Mouse (Mus musculus): ENCODE data around the gene Nr2c2. TPM values are rescaled to one million over a fixed set of nuclear protein-coding genes. Genes with fewer than 3 reads are reported as not detected.

Nr2c2 gene
- polyA plus RNA-seq (2015; fragmentation: Nextera tagmentation; extraction: Ambion mirVana) = 21.8 and 24.2 TPM in 2 replicates

DNA sequence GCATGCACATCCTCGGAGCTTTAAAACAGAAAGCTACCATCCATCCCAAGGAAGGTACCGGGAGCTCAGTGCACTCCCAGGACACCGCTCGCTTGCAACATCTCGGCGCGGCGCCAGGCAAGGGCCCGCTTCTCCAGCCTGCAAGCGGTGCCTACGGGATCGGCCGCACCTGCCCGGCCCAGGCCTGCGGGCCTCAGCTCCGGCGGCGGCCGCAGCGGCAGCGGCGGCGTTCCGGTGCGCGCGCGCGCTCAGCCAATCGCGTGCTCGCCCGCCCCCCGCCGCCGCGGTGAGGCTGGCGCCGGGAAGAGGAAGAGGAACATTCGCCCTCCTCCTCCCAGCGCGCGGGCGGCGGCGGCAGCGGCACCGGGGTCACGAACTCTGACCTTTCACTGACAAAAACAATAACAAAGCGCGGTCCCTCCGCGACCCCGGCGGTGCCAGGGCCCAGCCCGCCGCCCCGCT lies at the start of gene Nr2c2:
TSS of gene Nr2c2 (plus strand) at position 261 of the 462 bp plus-strand sequence.
- under 1% methylated on average over 41 of the region's 58 CpGs for WGBS
- Histone ChIP-seq H3K27me3 (replicated peaks) (no peaks in the 10 kb centered on the region), H3K4me2 (peak within 1 kb of the TSS; percentile 68), H3K36me3 (no peaks in the 10 kb centered on the region), H3K4me3 (replicated peaks) (peak within 1 kb of the TSS; percentile 97), H3K4me1 (0 out of 2 replicates have a peak, but pooled peaks cover 4% of the 10 kb centered on the region), H3K9me3 (no peaks in the 10 kb centered on the region), H3K27ac (peak within 1 kb of the TSS; percentile 100), H3K9ac (peak within 1 kb of the TSS; percentile 90)
- peak; percentile 61 for ATAC-seq (ENCODE audit: insufficient read depth, low FRiP score, low read depth)

DNA sequence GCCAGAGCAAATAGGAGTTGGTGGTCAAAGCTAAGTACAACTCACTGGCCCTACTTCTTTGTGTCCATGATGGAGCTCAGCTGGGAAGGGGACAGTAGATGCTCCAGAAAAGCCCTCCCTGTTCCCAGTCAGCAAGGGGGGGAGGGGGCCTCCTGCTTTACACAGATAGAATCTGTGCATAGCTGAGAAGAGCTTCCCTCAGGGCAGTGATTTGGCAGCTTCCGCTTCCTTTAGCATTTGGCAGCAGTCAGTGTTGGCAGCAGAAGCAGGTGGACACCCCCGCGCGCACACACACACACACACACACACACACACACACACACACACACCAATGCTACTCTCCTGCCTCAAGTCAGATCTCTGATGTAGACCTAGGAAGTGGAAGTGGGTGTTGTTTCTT lies 49.1 kb upstream of the Nr2c2 start:
- Histone ChIP-seq H3K4me1 (no peaks in the 10 kb centered on the region), H3K4me3 (replicated peaks) (no peak overlapping the region), H3K27ac (no peak overlapping the region), H3K9me3 (no peaks in the 10 kb centered on the region), H3K36me3 (no peaks in the 10 kb centered on the region), H3K9ac (no peak overlapping the region), H3K27me3 (replicated peaks) (no peaks in the 10 kb centered on the region), H3K4me2 (no peak overlapping the region)
- 70% methylated on average over 4 of the region's 4 CpGs for WGBS
- ATAC-seq (ENCODE audit: insufficient read depth, low FRiP score, low read depth) = no peak

DNA sequence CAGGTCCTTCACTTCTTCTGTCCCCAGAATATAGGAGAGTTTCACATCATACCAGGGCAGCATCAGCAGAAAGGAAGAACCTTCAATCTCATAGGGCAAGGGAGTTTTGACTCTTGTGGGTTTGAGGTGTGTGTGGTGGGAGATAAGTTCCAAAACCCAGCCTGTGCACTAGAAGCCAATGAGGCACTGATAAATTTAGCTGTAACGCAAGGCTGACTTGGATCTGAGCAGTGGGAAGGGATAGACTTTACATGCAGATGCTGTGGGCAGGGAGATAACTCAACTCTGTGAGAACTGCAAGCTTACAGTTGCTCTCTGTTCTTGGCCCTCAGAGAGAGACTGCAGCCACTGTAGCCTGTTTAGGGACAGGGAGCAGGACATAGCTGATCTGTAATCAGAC lies 48.3 kb upstream of the Nr2c2 start:
- Histone ChIP-seq H3K9ac (no peak overlapping the region), H3K4me3 (replicated peaks) (no peak overlapping the region), H3K9me3 (no peaks in the 10 kb centered on the region), H3K27me3 (replicated peaks) (no peaks in the 10 kb centered on the region), H3K4me2 (no peak overlapping the region), H3K27ac (no peak overlapping the region), H3K36me3 (no peaks in the 10 kb centered on the region), H3K4me1 (no peaks in the 10 kb centered on the region)
- 70% methylated on average over 1 of the region's 1 CpGs for WGBS
- no peak for ATAC-seq (ENCODE audit: insufficient read depth, low FRiP score, low read depth)

DNA sequence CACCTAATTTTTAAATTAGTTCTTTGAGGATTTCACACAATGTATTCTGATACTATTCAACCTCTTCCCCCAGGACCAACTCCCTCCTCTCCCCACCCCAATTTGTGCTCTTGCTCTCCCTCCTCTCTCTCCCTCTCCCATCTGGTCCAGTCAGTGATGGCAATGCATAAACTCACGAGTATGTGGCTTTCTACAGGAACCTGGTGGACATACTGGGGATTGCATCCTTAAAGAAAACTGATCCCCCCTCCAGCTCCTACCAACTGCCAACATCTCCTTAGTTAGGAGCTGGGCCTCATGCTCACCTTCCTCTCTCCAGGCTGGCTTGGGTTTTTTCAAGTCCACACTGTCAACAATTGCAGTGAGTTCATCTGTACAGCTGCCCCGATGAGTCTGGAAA lies 33.4 kb upstream of the Nr2c2 start:
- WGBS = 48% methylated on average over 2 of the region's 2 CpGs
- Histone ChIP-seq H3K9ac (no peak overlapping the region), H3K36me3 (no peaks in the 10 kb centered on the region), H3K4me1 (0 out of 2 replicates have a peak, but pooled peaks cover 6% of the 10 kb centered on the region), H3K9me3 (no peaks in the 10 kb centered on the region), H3K27ac (no peak overlapping the region), H3K4me3 (replicated peaks) (no peak overlapping the region), H3K4me2 (no peak overlapping the region), H3K27me3 (replicated peaks) (no peaks in the 10 kb centered on the region)
- ATAC-seq (ENCODE audit: insufficient read depth, low FRiP score, low read depth) = no peak

DNA sequence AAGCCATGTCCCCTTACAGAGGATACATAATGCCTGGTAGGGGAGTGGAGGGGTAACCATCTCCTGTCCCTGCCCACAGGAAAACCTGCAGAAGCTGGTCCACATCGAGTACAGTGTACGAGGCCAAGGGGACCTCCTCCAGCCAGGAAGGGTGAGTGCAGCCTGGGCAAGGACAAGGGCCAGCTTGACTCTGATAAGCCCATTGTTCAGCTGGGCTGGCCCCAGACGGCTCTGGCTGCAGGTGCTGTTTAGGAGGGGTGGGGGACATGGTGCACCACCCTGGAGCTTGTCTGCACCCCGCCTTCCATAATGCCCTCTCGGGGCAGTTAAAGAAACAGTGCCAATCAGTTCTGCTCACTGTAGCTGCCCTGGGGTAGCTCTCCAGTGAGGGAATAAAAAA lies 29.5 kb upstream of the Nr2c2 start:
- ATAC-seq (ENCODE audit: insufficient read depth, low FRiP score, low read depth) = peak; percentile 43; the same call in 1 of the 2 replicates
- H3K27ac ChIP-seq = no peak overlapping the region
- H3K9ac ChIP-seq = no peak overlapping the region
- no peak overlapping the region for H3K4me2 ChIP-seq
- no peaks in the 10 kb centered on the region for H3K36me3 ChIP-seq
- 0 out of 2 replicates have a peak, but pooled peaks cover 6% of the 10 kb centered on the region for H3K4me1 ChIP-seq
- 46% methylated on average over 5 of the region's 5 CpGs for WGBS
- H3K27me3 ChIP-seq (replicated peaks) = no peaks in the 10 kb centered on the region
- no peak overlapping the region for H3K4me3 ChIP-seq (replicated peaks)
- H3K9me3 ChIP-seq = no peaks in the 10 kb centered on the region

DNA sequence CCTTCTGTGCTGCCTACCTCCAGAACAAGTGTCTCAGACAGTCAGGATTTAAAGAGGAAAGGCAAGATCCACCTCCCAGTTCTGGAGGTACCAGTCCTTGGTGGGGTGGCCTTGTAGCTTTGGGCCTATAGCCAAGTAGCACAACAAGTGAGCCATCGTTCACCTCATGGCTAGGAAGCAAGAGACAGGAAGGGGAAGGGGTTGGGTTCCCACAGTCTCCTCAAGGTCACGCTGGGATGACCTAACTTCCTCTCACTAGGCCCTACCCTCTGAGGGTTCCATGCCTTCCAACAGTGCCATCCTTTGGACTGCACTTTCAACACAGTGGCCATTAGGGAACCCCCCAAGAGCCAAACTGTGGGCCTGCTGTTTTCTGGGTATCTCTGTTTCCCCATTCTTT lies 27.7 kb upstream of the Nr2c2 start:
- H3K9ac ChIP-seq = no peak overlapping the region
- H3K4me1 ChIP-seq = 0 out of 2 replicates have a peak, but pooled peaks cover 6% of the 10 kb centered on the region
- no peak overlapping the region for H3K4me3 ChIP-seq (replicated peaks)
- H3K27ac ChIP-seq = no peak overlapping the region
- no peaks in the 10 kb centered on the region for H3K27me3 ChIP-seq (replicated peaks)
- no peaks in the 10 kb centered on the region for H3K36me3 ChIP-seq
- WGBS = 68% methylated on average over 2 of the region's 2 CpGs
- ATAC-seq (ENCODE audit: insufficient read depth, low FRiP score, low read depth) = no peak
- no peak overlapping the region for H3K4me2 ChIP-seq
- H3K9me3 ChIP-seq = no peaks in the 10 kb centered on the region

DNA sequence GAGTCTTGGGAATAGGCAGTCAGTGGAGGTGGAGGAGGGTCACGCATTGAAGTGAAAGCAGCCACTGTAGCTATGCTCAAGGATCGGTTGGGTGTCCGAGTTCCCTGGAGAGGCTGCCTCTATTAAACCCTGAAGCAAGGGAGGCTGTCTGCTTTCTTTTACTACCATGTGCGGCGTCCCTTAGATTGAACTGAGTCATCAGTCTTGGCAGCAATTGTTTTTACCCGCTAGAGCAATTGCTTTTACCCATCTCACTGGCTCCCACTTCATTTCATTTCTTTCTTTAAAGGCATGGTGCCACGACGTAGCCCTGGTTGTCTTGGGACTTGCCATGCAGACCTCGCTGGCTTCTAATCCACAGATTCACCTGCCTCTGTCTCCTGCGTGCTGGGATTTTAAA lies 27.1 kb upstream of the Nr2c2 start:
- no peak for ATAC-seq (ENCODE audit: insufficient read depth, low FRiP score, low read depth)
- H3K36me3 ChIP-seq = no peaks in the 10 kb centered on the region
- no peak overlapping the region for H3K4me3 ChIP-seq (replicated peaks)
- no peak overlapping the region for H3K4me2 ChIP-seq
- H3K4me1 ChIP-seq = 0 out of 2 replicates have a peak, but pooled peaks cover 6% of the 10 kb centered on the region
- H3K9me3 ChIP-seq = no peaks in the 10 kb centered on the region
- H3K9ac ChIP-seq = no peak overlapping the region
- WGBS = 85% methylated on average over 10 of the region's 10 CpGs
- H3K27ac ChIP-seq = no peak overlapping the region
- no peaks in the 10 kb centered on the region for H3K27me3 ChIP-seq (replicated peaks)

DNA sequence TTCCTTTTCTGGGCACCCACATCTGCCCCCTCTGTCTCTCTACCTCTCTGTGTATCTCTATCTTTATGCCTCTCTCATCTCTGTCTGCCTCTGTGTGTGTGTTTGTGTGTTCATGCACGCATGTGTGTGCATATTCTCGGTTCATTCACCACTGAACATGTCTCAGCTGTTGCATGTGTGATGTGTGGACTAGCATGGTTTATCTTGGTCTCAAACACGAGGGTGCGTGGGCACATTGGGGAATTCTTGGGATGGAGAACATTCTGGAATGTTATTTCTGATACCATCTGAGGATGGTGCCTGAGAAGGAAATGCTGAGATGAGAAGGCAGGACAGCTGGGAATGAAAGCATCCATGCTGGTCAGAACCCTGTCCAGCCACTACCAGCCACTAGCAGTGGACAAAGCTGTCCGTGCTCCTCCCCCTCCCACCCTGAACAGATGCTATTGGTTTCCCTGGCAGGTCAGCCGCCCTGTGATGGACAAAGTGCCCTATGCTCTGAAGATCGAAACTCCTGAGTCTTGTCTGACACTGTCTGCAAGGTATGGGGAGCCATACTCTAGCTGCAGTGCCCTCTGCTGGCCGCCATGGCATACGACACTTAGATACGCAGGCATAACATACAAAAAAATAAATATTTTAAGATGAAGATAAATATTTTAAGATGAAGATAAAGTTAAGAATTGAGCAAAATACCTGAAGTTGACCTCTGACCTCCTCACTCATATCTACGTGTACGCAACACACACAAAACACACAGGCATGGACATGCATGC lies 25.3 kb upstream of the Nr2c2 start:
- no peak for ATAC-seq (ENCODE audit: insufficient read depth, low FRiP score, low read depth)
- Histone ChIP-seq H3K9ac (no peak overlapping the region), H3K36me3 (no peaks in the 10 kb centered on the region), H3K27me3 (replicated peaks) (no peaks in the 10 kb centered on the region), H3K4me1 (0 out of 2 replicates have a peak, but pooled peaks cover 6% of the 10 kb centered on the region), H3K9me3 (no peaks in the 10 kb centered on the region), H3K4me3 (replicated peaks) (no peak overlapping the region), H3K4me2 (no peak overlapping the region), H3K27ac (no peak overlapping the region)
- 50% methylated on average over 12 of the region's 12 CpGs for WGBS

DNA sequence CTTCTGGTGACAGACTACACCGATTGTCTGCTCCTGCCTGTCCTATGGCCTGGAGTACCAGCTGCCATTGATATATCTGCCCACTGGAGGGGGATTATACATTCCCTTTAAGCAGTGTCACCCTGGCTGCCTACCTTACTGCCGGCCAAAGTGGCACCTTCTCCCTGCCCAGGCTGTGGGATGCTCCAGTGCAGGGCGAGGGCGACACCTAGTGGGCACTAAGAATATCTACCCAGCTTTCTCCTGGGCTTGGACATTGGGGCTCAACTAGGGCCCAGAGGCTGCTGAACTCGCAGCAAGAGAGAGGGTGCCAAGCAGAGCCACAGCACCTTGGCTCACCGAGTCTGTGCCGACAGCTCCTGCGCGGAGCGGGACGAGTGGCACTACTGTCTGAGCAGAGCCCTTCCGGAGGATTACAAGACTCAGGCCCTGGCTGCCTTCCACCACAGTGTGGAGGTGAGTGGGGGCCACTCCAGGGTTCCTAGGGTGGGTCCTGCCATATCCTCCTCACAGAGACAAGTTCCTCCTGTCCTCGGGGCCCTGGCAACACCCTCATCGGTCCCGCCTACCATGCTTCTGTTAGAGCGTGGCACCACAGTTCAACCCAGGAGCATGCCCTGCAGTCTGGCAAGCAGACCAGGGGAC lies 23.9 kb upstream of the Nr2c2 start:
- Histone ChIP-seq H3K27ac (no peak overlapping the region), H3K4me1 (no peaks in the 10 kb centered on the region), H3K4me2 (no peak overlapping the region), H3K9me3 (no peaks in the 10 kb centered on the region), H3K4me3 (replicated peaks) (no peak overlapping the region), H3K36me3 (no peaks in the 10 kb centered on the region), H3K9ac (no peak overlapping the region), H3K27me3 (replicated peaks) (no peaks in the 10 kb centered on the region)
- WGBS = 36% methylated on average over 16 of the region's 16 CpGs
- peak; percentile 47; the same call in 1 of the 2 replicates for ATAC-seq (ENCODE audit: insufficient read depth, low FRiP score, low read depth)

DNA sequence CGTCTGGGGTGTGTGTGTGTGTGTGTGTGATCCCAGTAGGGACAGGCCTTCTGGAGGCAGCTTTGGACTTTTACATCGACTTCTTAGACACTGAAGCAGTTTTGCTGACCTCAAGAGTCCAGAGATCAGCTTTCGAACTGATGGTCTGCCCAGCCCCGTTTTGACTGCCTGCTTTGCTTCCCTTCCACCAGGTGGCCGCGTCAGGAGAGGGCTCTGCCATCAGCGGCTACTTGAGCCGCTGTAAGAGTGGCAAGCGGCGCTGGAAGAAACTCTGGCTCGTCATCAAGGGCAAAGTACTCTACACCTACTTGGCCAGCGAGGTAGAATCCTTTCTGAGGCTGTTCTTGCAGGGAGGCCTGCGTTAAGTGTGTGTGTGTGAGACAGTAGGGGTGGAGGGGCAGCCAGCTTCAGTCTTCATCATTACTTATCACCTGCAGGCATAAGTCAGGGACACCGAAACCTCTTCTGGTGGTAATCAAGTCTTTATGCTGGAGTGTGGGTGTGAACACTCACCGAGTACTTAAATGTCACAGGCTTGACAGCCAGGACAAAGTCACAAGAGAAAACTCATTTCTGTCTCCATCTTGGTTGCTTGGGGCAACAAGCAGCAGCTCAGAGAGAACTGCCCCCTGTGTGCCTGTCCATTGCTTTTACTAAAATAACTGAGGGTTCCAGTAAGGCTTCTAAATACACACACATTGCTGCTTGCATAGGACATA lies 19.9 kb upstream of the Nr2c2 start:
- Histone ChIP-seq H3K9me3 (no peaks in the 10 kb centered on the region), H3K4me3 (replicated peaks) (no peak overlapping the region), H3K36me3 (no peaks in the 10 kb centered on the region), H3K4me2 (no peak overlapping the region), H3K27ac (no peak overlapping the region), H3K4me1 (no peaks in the 10 kb centered on the region), H3K27me3 (replicated peaks) (no peaks in the 10 kb centered on the region), H3K9ac (no peak overlapping the region)
- no peak for ATAC-seq (ENCODE audit: insufficient read depth, low FRiP score, low read depth)
- 50% methylated on average over 15 of the region's 15 CpGs for WGBS

DNA sequence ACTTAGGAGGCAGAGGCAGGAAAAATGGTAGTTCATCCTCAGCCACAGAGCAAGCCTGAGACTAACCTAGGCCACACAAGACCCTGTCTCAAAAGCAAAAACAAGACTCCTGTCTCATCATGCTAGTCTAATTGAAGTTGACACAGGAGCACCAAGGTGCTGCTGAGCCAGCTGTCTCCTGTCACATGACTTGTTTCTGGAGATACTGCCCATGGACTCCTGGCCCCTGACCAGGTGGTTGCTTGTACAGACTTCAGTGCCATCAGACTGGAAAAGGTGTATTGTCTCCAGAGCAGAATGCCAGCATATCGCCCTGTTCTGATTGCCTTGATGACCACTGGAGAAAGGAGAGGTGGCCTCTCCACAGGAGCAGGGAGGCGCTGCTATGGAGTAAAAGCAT lies 10.5 kb upstream of the Nr2c2 start:
- H3K27me3 ChIP-seq (replicated peaks) = no peaks in the 10 kb centered on the region
- no peaks in the 10 kb centered on the region for H3K4me1 ChIP-seq
- H3K27ac ChIP-seq = no peak overlapping the region
- 88% methylated on average over 2 of the region's 2 CpGs for WGBS
- no peak overlapping the region for H3K4me3 ChIP-seq (replicated peaks)
- H3K4me2 ChIP-seq = no peak overlapping the region
- no peak for ATAC-seq (ENCODE audit: insufficient read depth, low FRiP score, low read depth)
- H3K9me3 ChIP-seq = no peaks in the 10 kb centered on the region
- no peak overlapping the region for H3K9ac ChIP-seq
- no peaks in the 10 kb centered on the region for H3K36me3 ChIP-seq

DNA sequence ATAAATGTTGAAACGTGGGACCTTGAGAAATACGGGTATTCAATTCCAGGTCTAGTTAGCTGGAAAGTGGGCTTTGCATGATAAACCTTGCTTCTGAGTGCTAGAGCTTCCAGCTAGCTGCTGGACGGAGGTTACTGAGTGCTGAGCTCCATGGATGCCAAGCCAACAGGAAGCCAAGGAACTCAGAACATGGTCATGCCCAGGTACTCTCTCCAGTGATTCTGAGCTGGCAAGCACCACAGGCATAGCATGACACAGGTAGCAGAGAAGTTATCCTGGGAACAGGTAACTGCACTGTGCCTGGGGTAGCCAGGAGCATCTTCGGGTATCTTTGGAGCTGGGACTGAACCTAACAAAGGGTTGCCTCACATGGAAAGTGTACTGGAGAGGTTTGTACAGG lies 8.4 kb upstream of the Nr2c2 start:
- WGBS = 76% methylated on average over 4 of the region's 4 CpGs

More for the DNA sequence above, 8.4 kb upstream of the Nr2c2 start:
- Histone ChIP-seq H3K36me3 (no peaks in the 10 kb centered on the region), H3K4me2 (no peak overlapping the region), H3K4me3 (replicated peaks) (no peak overlapping the region), H3K27me3 (replicated peaks) (no peaks in the 10 kb centered on the region), H3K4me1 (no peaks in the 10 kb centered on the region), H3K9me3 (no peaks in the 10 kb centered on the region), H3K9ac (no peak overlapping the region), H3K27ac (no peak overlapping the region)
- ATAC-seq (ENCODE audit: insufficient read depth, low FRiP score, low read depth) = no peak
